Mouse (Mus musculus) left cerebral cortex, adult 2 months (tissue): ENCODE measurements around the gene Gmpr. TPM values are rescaled to one million over a fixed set of nuclear protein-coding genes. Genes with fewer than 3 reads are reported as not detected.

ENCODE experiments used
- DNase-seq, 2 experiments: peaks; one replicate each; pipeline ENCODE4 v3.0.0; 2021 to 2022; ENCODE audit warnings: low spot score in 2 of 2, mixed read lengths in 1 of 2; ENCODE audit errors: extremely low spot score in 1 of 2
- H3K27ac ChIP-seq: fragments of 200-600 bp; 2 replicates; pipeline ENCODE4 v1.8.1; 2022
- H3K4me3 ChIP-seq: fragments of 200-600 bp; 2 replicates; pipeline ENCODE4 v1.8.1; 2022
- CTCF ChIP-seq: fragments of 200-600 bp; IDR thresholded peaks from 2 replicates; pipeline ENCODE4 v1.8.1; 2022; ENCODE audit warnings: antibody characterized with exemption, mild to moderate bottlenecking, moderate library complexity
- intact Hi-C: fragments of 180-260 bp; cut with DNase I; formaldehyde crosslinking; loops from one replicate; pipeline ENCODE4 v1.15.1; 2025
- long read RNA-seq, 2 experiments: library from polyadenylated mRNA; stranded (forward); transcript quantifications; one replicate each; pipeline ENCODE4 v2.0.0; 2021; ENCODE audit warnings: borderline mapping rate in 2 of 2
- total RNA-seq, 2 experiments: library from RNA; stranded (reverse); gene quantifications; 2 replicates each; pipeline ENCODE4 v1.2.3; 2021

Gene Gmpr
- 10 to 100 TPM; 46.0 to 50.6 TPM for total RNA-seq
- long read RNA-seq, experiment 1, transcript Gmpr-201 (9 exons, 1,580 nt), result major isoform, 24 of 102 reads
- long read RNA-seq, experiment 1, partial matches to known transcripts, result 44 of 102 reads
- long read RNA-seq, experiment 1, other reads (novel, unspliced or antisense), result 34 of 102 reads
- long read RNA-seq, experiment 2, transcript Gmpr-201 (9 exons, 1,580 nt), result major isoform, 30 of 77 reads
- long read RNA-seq, experiment 2, partial matches to known transcripts, result 23 of 77 reads
- long read RNA-seq, experiment 2, other reads (novel, unspliced or antisense), result 24 of 77 reads

DNA sequence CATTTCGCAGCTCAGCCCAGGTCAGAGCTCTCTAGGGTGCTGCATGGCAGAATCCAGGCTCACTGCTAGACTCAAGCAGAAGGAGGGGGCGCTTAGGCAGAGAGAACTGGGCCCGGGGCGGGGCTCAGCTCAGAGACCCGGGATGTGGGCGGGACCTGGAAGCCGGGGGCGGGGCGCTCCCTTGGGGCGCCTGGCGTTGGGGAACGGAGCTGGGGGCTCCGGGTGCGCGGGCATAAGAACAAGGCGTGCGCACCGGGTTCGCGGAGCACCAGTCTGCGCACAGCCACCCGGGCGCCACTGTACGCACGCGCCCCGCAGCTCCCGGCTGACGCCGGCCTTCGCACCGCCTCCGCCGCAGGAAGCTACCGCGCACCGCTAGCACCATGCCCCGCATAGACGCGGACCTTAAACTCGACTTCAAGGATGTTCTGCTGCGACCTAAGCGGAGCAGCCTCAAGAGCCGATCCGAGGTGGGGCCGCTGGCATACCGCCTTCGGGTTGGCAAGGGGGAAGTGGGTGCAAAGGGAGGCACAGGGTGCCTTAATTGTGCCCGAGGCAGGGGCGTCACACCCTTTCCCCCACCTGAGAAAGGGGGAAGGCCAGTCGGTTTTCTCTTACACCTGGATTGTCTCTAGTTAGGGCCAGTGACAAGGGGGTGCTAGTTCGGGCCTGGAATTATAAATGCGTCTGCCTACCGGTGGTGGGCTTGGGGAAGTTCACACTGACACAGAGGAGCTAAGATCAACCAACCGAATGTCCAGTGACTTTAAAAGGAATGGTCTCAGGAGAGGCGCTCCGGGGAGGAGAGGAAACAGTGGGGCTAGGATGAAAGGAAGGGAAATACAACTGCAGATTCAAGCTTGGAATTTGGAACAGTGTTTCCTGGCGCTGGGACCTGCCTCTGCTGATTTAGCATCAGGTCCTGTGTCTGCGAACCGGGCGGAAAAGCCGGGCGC lies at the start of gene Gmpr:
Gene Gmpr (plus strand): TSS at position 171 of the 956 bp plus-strand sequence.
- Histone ChIP-seq H3K4me3 (peak within 1 kb of the TSS; percentile 81), H3K27ac (peak within 1 kb of the TSS; percentile 94)
- intact Hi-C loops, result no loop called here
- peak; percentile 81 to 88 for DNase-seq
- TF ChIP-seq CTCF, result no peak; the same call in 1 of the 2 replicates

DNA sequence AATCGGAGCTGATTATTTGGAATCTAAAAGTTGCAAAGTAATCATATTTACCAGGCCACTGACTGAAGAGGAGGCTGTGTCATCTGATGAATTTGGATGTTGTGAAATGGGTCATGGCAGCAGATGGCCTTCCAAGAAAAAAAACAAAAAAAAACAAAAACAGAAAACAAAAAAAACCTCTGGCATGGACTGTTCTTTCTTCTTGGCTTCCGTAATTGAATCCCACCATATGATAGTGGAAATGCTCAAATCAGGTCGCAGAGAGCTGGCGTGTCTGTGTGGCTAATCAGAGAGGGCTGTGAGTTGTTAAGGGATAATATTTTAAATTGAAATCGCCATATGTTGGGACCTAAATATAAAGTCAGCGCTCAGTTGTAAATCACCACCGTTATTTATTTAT lies 49.8 kb upstream of the Gmpr start:
- H3K4me3 ChIP-seq, result no peak overlapping the region
- intact Hi-C loops, result no loop called here
- no peak for DNase-seq
- TF ChIP-seq CTCF, result no peak
- no peak overlapping the region for H3K27ac ChIP-seq

DNA sequence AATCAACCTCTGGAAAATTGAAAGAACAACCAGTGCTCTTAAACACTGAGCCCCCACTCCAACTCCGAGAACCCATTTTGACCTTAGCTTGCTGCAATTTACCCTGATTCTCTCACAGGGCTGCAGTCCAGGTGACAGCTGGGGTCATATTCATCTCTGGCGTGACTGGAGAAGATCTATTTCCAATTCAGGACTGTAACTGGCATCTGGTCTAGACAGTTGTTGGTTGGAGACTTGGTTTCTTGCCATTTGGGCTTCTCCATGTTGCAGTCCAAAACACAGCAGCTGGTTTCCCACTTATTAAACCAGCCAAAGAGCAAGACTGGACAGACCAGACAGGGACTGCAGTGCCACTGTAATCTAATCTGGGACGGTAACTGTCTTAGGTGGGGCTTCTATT lies 47.1 kb upstream of the Gmpr start:
- no peak for DNase-seq
- intact Hi-C loops, result no loop called here
- Histone ChIP-seq H3K27ac (no peak overlapping the region), H3K4me3 (no peak overlapping the region)
- TF ChIP-seq CTCF, result no peak

DNA sequence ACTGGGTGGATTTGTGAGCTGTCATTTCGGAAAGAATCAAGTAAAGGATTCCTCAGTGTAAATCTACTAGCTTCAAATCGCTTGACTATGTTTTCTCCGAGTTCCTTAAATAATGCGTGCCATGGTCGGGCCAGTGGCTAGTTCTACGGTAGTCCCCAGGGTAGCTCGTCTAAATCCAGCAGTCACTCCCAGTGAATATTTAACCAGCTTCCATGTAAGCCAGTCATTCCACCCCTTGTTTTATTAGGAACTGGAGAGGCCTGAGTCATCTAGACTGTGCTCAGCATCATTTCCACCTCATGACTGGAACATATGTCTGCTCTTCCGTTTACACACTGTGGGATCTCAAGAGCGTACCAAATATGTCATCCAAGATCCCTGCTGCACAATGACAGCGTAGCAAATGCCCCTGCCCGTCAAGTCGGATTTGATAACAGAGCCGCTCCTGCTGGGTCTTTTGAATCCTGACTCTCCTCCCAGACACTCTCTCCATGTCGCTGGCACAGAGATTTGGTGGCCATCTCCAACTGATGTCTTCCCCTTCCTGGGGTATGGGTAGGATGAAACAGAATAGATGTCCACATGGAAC lies 45.8 kb upstream of the Gmpr start:
- no peak for DNase-seq
- intact Hi-C loops, result no loop called here
- TF ChIP-seq CTCF, result no peak
- Histone ChIP-seq H3K4me3 (no peak overlapping the region), H3K27ac (no peak overlapping the region)

DNA sequence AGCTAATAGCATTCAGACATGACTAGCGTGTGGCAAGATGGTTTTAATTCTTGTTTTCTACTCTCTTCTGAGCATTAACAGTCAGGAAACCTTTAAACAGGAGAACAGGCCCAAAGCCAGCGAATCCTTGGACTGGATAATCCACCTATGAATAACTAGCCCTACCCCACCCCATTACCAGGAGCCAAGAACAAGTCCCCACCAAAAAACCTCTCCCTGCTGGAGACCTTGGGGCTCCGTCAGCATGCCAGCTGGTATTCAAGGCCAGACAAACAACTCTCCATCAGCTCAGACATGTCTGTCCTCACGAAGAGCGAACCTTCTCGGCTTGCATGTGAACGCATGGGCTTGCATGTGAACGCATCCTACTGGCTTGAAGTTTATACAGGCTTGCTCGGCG lies 41.6 kb upstream of the Gmpr start:
- H3K27ac ChIP-seq, result no peak overlapping the region
- no peak for TF ChIP-seq CTCF
- intact Hi-C loops, result no loop called here
- H3K4me3 ChIP-seq, result no peak overlapping the region
- DNase-seq, result no peak

DNA sequence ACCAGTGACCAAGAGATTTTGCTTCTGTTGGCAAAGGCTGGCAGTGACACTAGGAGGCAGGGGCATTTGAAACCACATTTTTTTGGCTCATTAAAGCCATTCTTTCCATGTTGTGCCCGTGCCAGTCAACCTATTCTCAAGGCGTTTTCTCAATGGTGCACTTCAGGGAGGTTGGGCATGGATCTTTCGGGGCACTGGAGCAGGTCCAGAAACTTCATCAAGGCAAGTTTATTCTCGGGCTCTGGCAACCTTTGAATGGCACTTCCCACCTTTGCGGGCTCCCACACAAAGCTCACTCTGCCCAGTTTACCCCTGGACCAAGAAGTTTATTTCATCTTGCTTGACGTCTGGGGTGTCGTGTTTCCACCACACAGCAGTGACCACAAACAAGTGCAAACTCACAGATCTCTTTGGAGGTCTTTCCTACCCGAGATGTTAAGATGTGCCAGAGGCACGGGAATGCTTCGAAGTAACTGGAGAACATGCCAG lies 41.2 kb upstream of the Gmpr start:
- H3K4me3 ChIP-seq, result no peak overlapping the region
- no peak for DNase-seq
- intact Hi-C loops, result no loop called here
- H3K27ac ChIP-seq, result no peak overlapping the region
- no peak for TF ChIP-seq CTCF

DNA sequence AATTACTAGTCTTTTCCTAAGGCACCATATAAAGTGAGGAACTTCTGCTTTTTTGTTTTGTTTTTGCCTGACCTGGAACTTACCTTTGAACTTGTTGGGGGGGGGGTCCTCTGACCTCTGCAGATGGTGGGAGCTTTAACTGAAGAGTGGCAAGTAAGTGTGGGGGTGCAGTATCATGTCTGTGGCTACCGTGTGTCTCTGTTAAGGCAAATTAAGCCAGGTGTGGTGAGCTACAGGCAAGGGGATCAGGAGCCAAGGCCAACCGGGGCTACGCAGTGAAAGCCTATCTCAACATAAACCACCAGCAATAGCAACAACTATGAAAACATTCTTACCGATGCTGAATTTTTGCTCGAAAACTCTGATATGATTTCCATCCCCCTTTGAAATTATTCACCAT lies 38.5 kb upstream of the Gmpr start:
- Histone ChIP-seq H3K4me3 (no peak overlapping the region), H3K27ac (no peak overlapping the region)
- intact Hi-C loops, result no loop called here
- no peak for TF ChIP-seq CTCF
- DNase-seq, result no peak

DNA sequence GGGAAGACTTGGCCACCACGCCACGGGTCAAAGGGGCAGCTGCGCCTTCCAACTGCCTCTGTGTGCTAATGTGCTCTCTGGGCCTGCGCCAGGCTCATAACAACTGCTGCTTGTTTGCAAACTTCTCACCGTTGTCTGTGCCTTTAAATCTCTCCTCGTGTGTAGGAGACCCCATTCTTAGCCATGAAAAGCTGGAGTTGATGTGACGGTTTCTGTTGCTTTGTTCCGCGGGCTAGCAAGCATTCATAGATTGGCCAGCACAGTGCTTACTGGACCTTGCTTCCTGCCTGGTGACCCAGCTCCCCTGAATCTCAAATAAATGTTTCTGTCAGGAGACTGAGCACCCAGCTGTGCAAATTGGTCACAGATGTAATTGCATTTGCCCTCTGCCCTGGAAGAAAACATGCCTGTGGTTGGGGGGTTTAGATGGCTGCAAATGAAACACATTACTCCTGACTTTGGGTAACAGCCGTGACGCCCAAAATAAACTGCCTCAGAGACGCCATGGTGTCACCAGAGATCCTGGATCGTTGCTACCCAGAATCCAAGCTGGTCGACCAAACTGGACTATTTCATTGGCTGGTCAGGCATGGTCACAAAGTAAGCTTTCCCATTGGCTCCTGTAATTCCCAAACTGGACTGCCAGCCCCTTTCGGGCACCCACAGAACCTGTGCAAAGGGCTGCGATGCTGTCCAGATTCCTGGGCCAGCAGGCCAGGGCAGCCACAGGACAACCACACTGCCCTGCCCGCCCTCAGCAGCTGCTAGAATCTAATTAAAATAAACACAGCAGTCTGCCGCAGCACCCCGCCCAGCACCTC lies 37.6 kb upstream of the Gmpr start:
- no peak for DNase-seq
- TF ChIP-seq CTCF, result no peak
- no peak overlapping the region for H3K27ac ChIP-seq
- intact Hi-C loops, result no loop called here
- no peak overlapping the region for H3K4me3 ChIP-seq

DNA sequence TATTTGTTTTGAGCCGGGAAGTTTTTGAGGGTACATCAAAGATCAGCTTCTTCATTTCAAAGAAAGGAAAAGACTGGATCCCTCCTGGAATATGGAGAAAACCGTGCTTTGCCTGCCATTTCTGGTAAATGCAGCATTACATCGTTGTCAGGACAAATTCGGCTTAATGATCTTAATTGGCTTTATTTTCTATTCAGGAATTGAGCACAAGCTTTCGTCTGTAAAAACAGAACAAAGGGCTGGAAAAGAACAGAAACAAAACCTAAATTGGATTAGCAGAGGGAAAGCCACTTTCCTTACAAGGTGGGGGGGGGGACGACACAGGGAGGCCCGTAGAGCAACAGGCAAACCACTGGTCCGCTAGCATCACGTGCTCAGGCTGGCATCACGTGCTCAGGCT lies 33.9 kb upstream of the Gmpr start:
- no peak for TF ChIP-seq CTCF
- Histone ChIP-seq H3K27ac (no peak overlapping the region), H3K4me3 (no peak overlapping the region)
- no peak for DNase-seq
- intact Hi-C loops, result no loop called here

DNA sequence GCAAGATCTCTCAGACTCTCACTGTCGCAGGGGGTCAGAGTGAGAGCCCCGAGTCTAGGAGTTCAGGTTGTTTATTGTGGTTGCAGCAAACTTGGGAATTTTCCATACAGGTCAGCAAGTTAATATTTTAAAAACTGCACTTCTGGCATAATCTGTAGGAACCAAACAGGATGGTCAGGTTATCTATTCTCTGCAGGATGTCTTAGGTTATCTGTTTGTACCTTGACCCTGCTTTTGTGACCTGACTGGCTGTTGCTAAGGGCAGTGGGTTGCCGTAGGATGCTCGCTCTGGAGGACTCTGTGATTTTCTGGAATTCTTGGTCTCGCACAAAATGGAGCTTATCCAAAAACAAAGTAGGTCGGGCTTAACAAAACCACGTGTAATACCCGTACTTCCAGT lies 31.9 kb upstream of the Gmpr start:
- TF ChIP-seq CTCF, result no peak
- no peak overlapping the region for H3K27ac ChIP-seq
- intact Hi-C loops, result no loop called here
- no peak overlapping the region for H3K4me3 ChIP-seq
- DNase-seq, result no peak

DNA sequence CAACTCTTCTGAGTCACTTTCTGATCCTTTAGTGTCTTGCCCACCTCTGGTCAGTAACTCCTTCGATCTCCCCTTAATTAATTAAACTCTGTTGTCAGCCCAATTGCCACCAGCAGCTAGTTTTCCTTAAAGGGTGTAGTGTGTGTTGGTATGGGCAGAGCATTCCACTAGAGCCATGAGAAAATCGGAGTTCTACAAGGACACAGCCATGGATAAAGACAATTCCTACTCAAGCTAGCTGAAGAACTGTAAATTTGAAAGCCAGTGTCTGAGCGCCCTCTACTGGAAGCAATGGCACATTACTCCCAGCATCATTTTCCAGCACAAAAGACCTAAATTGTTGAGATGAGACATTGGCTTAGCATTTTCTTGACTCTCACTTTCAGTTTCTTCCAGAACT lies 30.1 kb upstream of the Gmpr start:
- peak; percentile 97 for TF ChIP-seq CTCF
- no peak overlapping the region for H3K27ac ChIP-seq
- H3K4me3 ChIP-seq, result no peak overlapping the region
- intact Hi-C loops, result loop anchor here (2.0 kb wide), 1 partner anchor 446 kb away; no protein-coding TSS in a partner anchor
- peak; percentile 76 to 81 for DNase-seq
